Comparison of ENCODE assay signal across 32 mouse cellular contexts in the genomic region with DNA sequence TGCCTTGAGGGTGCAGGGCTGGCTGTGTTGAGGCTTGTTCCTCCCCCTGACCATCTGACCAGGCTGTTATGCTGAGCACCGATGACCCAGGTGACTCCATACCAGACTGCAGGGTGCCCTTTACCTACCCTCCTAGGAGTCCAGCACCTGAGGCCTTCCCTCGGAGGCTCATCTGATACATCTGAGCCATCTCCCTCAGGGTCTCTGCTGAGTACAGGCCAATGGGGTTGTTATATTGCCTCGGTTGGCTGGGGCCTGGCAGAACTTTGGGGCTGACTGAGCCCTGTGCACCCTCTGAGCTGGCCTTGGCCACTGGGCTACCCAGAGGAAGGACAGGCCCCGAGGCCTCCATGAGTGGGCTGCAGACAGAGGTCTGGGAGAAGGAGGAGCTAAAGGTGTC. TPM values are rescaled to one million over a fixed set of nuclear protein-coding genes. Genes with fewer than 3 reads are reported as not detected.
DNase-seq lines count a peak whose midpoint lies in the region; ATAC-seq and TF ChIP-seq lines count a peak whose summit lies in the region.
"Had no signal": no experiment of that assay in that cellular context is flagged by ENCODE, and none has a peak within 500 bp of the region (broad histone marks: within the 10 kb centered on the region; RNA-seq: fewer than 3 reads in every experiment).

No protein-coding gene starts in this region.

- no peak overlapping the region for H3K4me3 ChIP-seq in heart, embryonic 11.5 days (ENCODE audit: low read depth, low read length)
- no peak overlapping the region for H3K4me3 ChIP-seq in hindbrain, embryonic 13.5 days
- H3K4me3 ChIP-seq in hindbrain, postnatal 0 days (ENCODE audit: low read length) = no peak overlapping the region
- H3K4me3 ChIP-seq in midbrain, embryonic 14.5 days (replicated peaks; ENCODE audit: low read depth, low read length) = no peak overlapping the region
- H3K4me3 ChIP-seq in midbrain, embryonic 15.5 days = no peak overlapping the region
- H3K4me3 ChIP-seq: forebrain, embryonic 13.5 days; kidney, embryonic 15.5 days; left cerebral cortex, adult 2 months; liver, embryonic 15.5 days; lung, embryonic 15.5 days; megakaryocyte, embryonic 14.5 days had no signal

- H3K9ac ChIP-seq in heart, embryonic 11.5 days (ENCODE audit: low read depth, low read length) = no peak overlapping the region; the same call in 1 of the 2 replicates
- H3K9ac ChIP-seq in hindbrain, embryonic 13.5 days = no peak overlapping the region
- H3K9ac ChIP-seq in hindbrain, postnatal 0 days (replicated peaks; ENCODE audit: low read length) = no peak overlapping the region
- no peak overlapping the region for H3K9ac ChIP-seq in midbrain, embryonic 14.5 days (replicated peaks; ENCODE audit: low read length)
- no peak overlapping the region for H3K9ac ChIP-seq in midbrain, embryonic 15.5 days
- H3K9ac ChIP-seq: forebrain, embryonic 13.5 days; kidney, embryonic 15.5 days; liver, embryonic 15.5 days; lung, embryonic 15.5 days had no signal

- no peak for DNase-seq in heart, adult 8-10 months (ENCODE audit: low spot score)
- no peak for DNase-seq in hindbrain, postnatal 0 days (ENCODE audit: low spot score)
- DNase-seq in midbrain, embryonic 14.5 days = no peak
- no peak for DNase-seq in adipocyte (ENCODE audit: low spot score)
- DNase-seq: adrenal gland, postnatal 10 days; cerebellum, adult 18-20 months; cerebellum, postnatal 14 days; kidney, adult 11 months; liver; lung, postnatal 36 days; thymus, adult 2 months; thymus, postnatal 4 days had no signal

- peaks cover 32% of the 10 kb centered on the region for H3K4me1 ChIP-seq in heart, embryonic 11.5 days (ENCODE audit: control insufficient read depth, insufficient read depth, low read length)
- 0 out of 2 replicates have a peak, but pooled peaks cover 3% of the 10 kb centered on the region for H3K4me1 ChIP-seq in hindbrain, embryonic 13.5 days (replicated peaks)
- no peaks in the 10 kb centered on the region for H3K4me1 ChIP-seq in hindbrain, postnatal 0 days (ENCODE audit: insufficient read depth, low read length)
- H3K4me1 ChIP-seq in midbrain, embryonic 14.5 days (ENCODE audit: control insufficient read depth, insufficient read depth, low read length) = no peaks in the 10 kb centered on the region
- H3K4me1 ChIP-seq in midbrain, embryonic 15.5 days = no peaks in the 10 kb centered on the region
- H3K4me1 ChIP-seq: forebrain, embryonic 13.5 days; liver, embryonic 15.5 days; lung, embryonic 15.5 days had no signal

- no peaks in the 10 kb centered on the region for H3K27me3 ChIP-seq in heart, embryonic 11.5 days (ENCODE audit: control insufficient read depth, insufficient read depth, low read length)
- no peaks in the 10 kb centered on the region for H3K27me3 ChIP-seq in hindbrain, embryonic 13.5 days
- no peaks in the 10 kb centered on the region for H3K27me3 ChIP-seq in hindbrain, postnatal 0 days (ENCODE audit: insufficient read depth, low read length)
- no peaks in the 10 kb centered on the region for H3K27me3 ChIP-seq in midbrain, embryonic 14.5 days (ENCODE audit: control insufficient read depth, insufficient read depth, low read length)
- no peaks in the 10 kb centered on the region for H3K27me3 ChIP-seq in midbrain, embryonic 15.5 days (replicated peaks)
- H3K27me3 ChIP-seq: forebrain, embryonic 13.5 days; kidney, embryonic 15.5 days; liver, embryonic 15.5 days; lung, embryonic 15.5 days had no signal

- no peak overlapping the region for H3K4me2 ChIP-seq in heart, embryonic 11.5 days
- H3K4me2 ChIP-seq in hindbrain, embryonic 13.5 days = no peak overlapping the region
- H3K4me2 ChIP-seq in hindbrain, postnatal 0 days (ENCODE audit: low read depth, low read length) = no peak overlapping the region
- no peak overlapping the region for H3K4me2 ChIP-seq in midbrain, embryonic 14.5 days (ENCODE audit: low read length)
- no peak overlapping the region for H3K4me2 ChIP-seq in midbrain, embryonic 15.5 days
- H3K4me2 ChIP-seq: forebrain, embryonic 13.5 days; kidney, embryonic 15.5 days; liver, embryonic 15.5 days; lung, embryonic 15.5 days had no signal

- 82% methylated on average over 4 of the region's 4 CpGs for WGBS in heart, embryonic 11.5 days (ENCODE audit: insufficient replicate concordance)
- 84% methylated on average over 4 of the region's 4 CpGs for WGBS in hindbrain, embryonic 13.5 days
- 88% methylated on average over 4 of the region's 4 CpGs for WGBS in hindbrain, postnatal 0 days
- 83% methylated on average over 4 of the region's 4 CpGs for WGBS in midbrain, embryonic 14.5 days
- WGBS in midbrain, embryonic 15.5 days = 86% methylated on average over 4 of the region's 4 CpGs

- H3K27ac ChIP-seq in heart, embryonic 11.5 days (ENCODE audit: low read depth, low read length) = peak overlapping the region; percentile 50; the same call in 1 of the 2 replicates
- H3K27ac ChIP-seq in hindbrain, embryonic 13.5 days = no peak overlapping the region
- H3K27ac ChIP-seq in hindbrain, postnatal 0 days = no peak overlapping the region
- no peak overlapping the region for H3K27ac ChIP-seq in midbrain, embryonic 14.5 days (replicated peaks; ENCODE audit: low read depth, low read length)
- no peak overlapping the region for H3K27ac ChIP-seq in midbrain, embryonic 15.5 days
- H3K27ac ChIP-seq: forebrain, embryonic 13.5 days; kidney, embryonic 15.5 days; left cerebral cortex, adult 2 months; liver, embryonic 15.5 days; lung, embryonic 15.5 days had no signal

- no peaks in the 10 kb centered on the region for H3K9me3 ChIP-seq in heart, embryonic 11.5 days (replicated peaks; ENCODE audit: control insufficient read depth, low read length)
- H3K9me3 ChIP-seq in hindbrain, embryonic 13.5 days = no peaks in the 10 kb centered on the region
- H3K9me3 ChIP-seq in hindbrain, postnatal 0 days (ENCODE audit: low read length) = no peaks in the 10 kb centered on the region
- no peaks in the 10 kb centered on the region for H3K9me3 ChIP-seq in midbrain, embryonic 14.5 days (ENCODE audit: control insufficient read depth, low read length)
- no peaks in the 10 kb centered on the region for H3K9me3 ChIP-seq in midbrain, embryonic 15.5 days
- H3K9me3 ChIP-seq: forebrain, embryonic 13.5 days; kidney, embryonic 15.5 days; liver, embryonic 15.5 days; lung, embryonic 15.5 days; megakaryocyte, embryonic 14.5 days had no signal

- H3K36me3 ChIP-seq in heart, embryonic 11.5 days (ENCODE audit: control insufficient read depth, insufficient read depth, low read length) = peaks cover 17% of the 10 kb centered on the region; the same call in 1 of the 2 replicates
- no peaks in the 10 kb centered on the region for H3K36me3 ChIP-seq in hindbrain, embryonic 13.5 days
- no peaks in the 10 kb centered on the region for H3K36me3 ChIP-seq in hindbrain, postnatal 0 days (ENCODE audit: insufficient read depth, low read length)
- H3K36me3 ChIP-seq in midbrain, embryonic 14.5 days (ENCODE audit: control insufficient read depth, insufficient read depth, low read length) = no peaks in the 10 kb centered on the region
- H3K36me3 ChIP-seq in midbrain, embryonic 15.5 days (replicated peaks) = no peaks in the 10 kb centered on the region
- H3K36me3 ChIP-seq: kidney, embryonic 15.5 days; liver, embryonic 15.5 days; lung, embryonic 15.5 days had no signal

- ATAC-seq in heart, embryonic 11.5 days (replicated peaks; ENCODE audit: insufficient number of reproducible peaks, low FRiP score, low TSS enrichment) = no peak
- ATAC-seq in hindbrain, embryonic 13.5 days (ENCODE audit: low FRiP score) = peak; percentile 16; the same call in 1 of the 2 replicates
- ATAC-seq in hindbrain, postnatal 0 days = no peak
- 0 out of 2 replicates have a peak, but pooled peaks have one; percentile 14 for ATAC-seq in midbrain, embryonic 14.5 days (ENCODE audit: low FRiP score, low TSS enrichment)
- no peak for ATAC-seq in midbrain, embryonic 15.5 days (replicated peaks)
- ATAC-seq: activated CD4-positive, CD25-positive, alpha-beta regulatory T cell, adult 4 months; forebrain, embryonic 13.5 days had no signal

- TF ChIP-seq CTCF in hindbrain, postnatal 0 days (IDR thresholded peaks at IDR 0.05; ENCODE audit: low read depth) = no peak

RNA-seq across cellular contexts. Expression of gene Ldb3, which starts 11.6 kb away (rescaled TPM):
- polyA plus RNA-seq in heart, embryonic 11.5 days (2014; fragmentation: Nextera tagmentation; extraction: Ambion mirVana) = 221 and 225 TPM in 2 replicates
- 1,000 to 10,000 TPM; 1,077 to 1,246 (median 1,126) TPM for total RNA-seq in heart, adult 8-10 months (2022)
- 0.50 and 0.56 TPM in 2 replicates for polyA plus RNA-seq in hindbrain, embryonic 13.5 days (2015; fragmentation: Nextera tagmentation; extraction: Ambion mirVana)
- total RNA-seq in hindbrain, postnatal 0 days (2014; rRNA removed) = 1.6 and 1.7 TPM in 2 replicates
- polyA plus RNA-seq in hindbrain, postnatal 0 days (2015; fragmentation: Nextera tagmentation; extraction: Ambion mirVana) = 1.3 and 1.4 TPM in 2 replicates
- 0.50 and 0.76 TPM in 2 replicates for polyA plus RNA-seq in midbrain, embryonic 14.5 days (2014; fragmentation: Nextera tagmentation; extraction: Ambion mirVana)
- polyA plus RNA-seq in midbrain, embryonic 15.5 days (2015; fragmentation: Nextera tagmentation; extraction: Ambion mirVana) = 0.57 and 0.78 TPM in 2 replicates
- total RNA-seq: monocyte, adult 5-6 weeks; neutrophil, adult 5-6 weeks had no signal
- polyA plus RNA-seq: activated CD4-positive, CD25-positive, alpha-beta regulatory T cell, adult 4 months had no signal

RNA-seq across cellular contexts. Expression of gene Opn4, which starts 23.1 kb away (rescaled TPM):
- 4.1 and 4.2 TPM in 2 replicates for polyA plus RNA-seq in heart, embryonic 11.5 days (2014; fragmentation: Nextera tagmentation; extraction: Ambion mirVana)
- 1 to 10 TPM; 1.7 to 2.5 (median 2.4) TPM for total RNA-seq in heart, adult 8-10 months (2022)
- not detected in 2 replicates for polyA plus RNA-seq in hindbrain, embryonic 13.5 days (2015; fragmentation: Nextera tagmentation; extraction: Ambion mirVana)
- not detected in 2 replicates for total RNA-seq in hindbrain, postnatal 0 days (2014; rRNA removed)
- 0.14 TPM in 1 of 2 replicates, not detected in the other for polyA plus RNA-seq in hindbrain, postnatal 0 days (2015; fragmentation: Nextera tagmentation; extraction: Ambion mirVana)
- not detected in 2 replicates for polyA plus RNA-seq in midbrain, embryonic 14.5 days (2014; fragmentation: Nextera tagmentation; extraction: Ambion mirVana)
- 0.23 TPM in 1 of 2 replicates, not detected in the other for polyA plus RNA-seq in midbrain, embryonic 15.5 days (2015; fragmentation: Nextera tagmentation; extraction: Ambion mirVana)
- total RNA-seq: adrenal gland, postnatal 10 days; gastrocnemius, adult 18-20 months; layer of hippocampus, postnatal 10 days; left cerebral cortex, adult 2 months; left cerebral cortex, postnatal 36 days; monocyte, adult 5-6 weeks; neutrophil, adult 5-6 weeks had no signal
- polyA plus RNA-seq: activated CD4-positive, CD25-positive, alpha-beta regulatory T cell, adult 4 months; C2C12; forebrain, embryonic 13.5 days; gonadal fat pad, adult 2 months; liver, embryonic 15.5 days had no signal

RNA-seq across cellular contexts. Expression of gene 9230112D13Rik, which starts 54.3 kb away (rescaled TPM):
- not detected in 2 replicates for polyA plus RNA-seq in heart, embryonic 11.5 days (2014; fragmentation: Nextera tagmentation; extraction: Ambion mirVana)
- total RNA-seq in heart, adult 8-10 months (2022) = not detected
- not detected in 2 replicates for polyA plus RNA-seq in hindbrain, embryonic 13.5 days (2015; fragmentation: Nextera tagmentation; extraction: Ambion mirVana)
- not detected in 2 replicates for total RNA-seq in hindbrain, postnatal 0 days (2014; rRNA removed)
- not detected in 2 replicates for polyA plus RNA-seq in hindbrain, postnatal 0 days (2015; fragmentation: Nextera tagmentation; extraction: Ambion mirVana)
- polyA plus RNA-seq in midbrain, embryonic 14.5 days (2014; fragmentation: Nextera tagmentation; extraction: Ambion mirVana) = not detected in 2 replicates
- polyA plus RNA-seq in midbrain, embryonic 15.5 days (2015; fragmentation: Nextera tagmentation; extraction: Ambion mirVana) = not detected in 2 replicates
- total RNA-seq: adrenal gland, postnatal 10 days; gastrocnemius, adult 18-20 months; layer of hippocampus, postnatal 10 days; left cerebral cortex, adult 2 months; left cerebral cortex, postnatal 36 days; monocyte, adult 5-6 weeks; neutrophil, adult 5-6 weeks had no signal
- polyA plus RNA-seq: activated CD4-positive, CD25-positive, alpha-beta regulatory T cell, adult 4 months; C2C12; embryonic facial prominence, embryonic 14.5 days; forebrain, embryonic 13.5 days; kidney, embryonic 15.5 days; large intestine, adult 2 months; liver, embryonic 15.5 days; lung, embryonic 15.5 days; stomach, embryonic 16.5 days; thymus, adult 2 months had no signal

Comparison
In these comparisons a context has a peak if more than half of its experiments do, and no peak if none do; other contexts are left out.
1. ATAC-seq: peak in hindbrain, embryonic 13.5 days (single experiment) and midbrain, embryonic 14.5 days (single experiment); none in heart, embryonic 11.5 days (single experiment), hindbrain, postnatal 0 days (single experiment) and midbrain, embryonic 15.5 days (single experiment).
2. RNA of gene Ldb3, which starts 11.6 kb away (polyA plus RNA-seq): 221 to 225 TPM in heart, embryonic 11.5 days; 1.3 to 1.4 TPM in hindbrain, postnatal 0 days, 0.57 to 0.78 TPM in midbrain, embryonic 15.5 days, 0.50 to 0.56 TPM in hindbrain, embryonic 13.5 days and 0.50 to 0.76 TPM in midbrain, embryonic 14.5 days; every median in the first group is over 10 times any median in the second.